Mouse (Mus musculus) cerebellum, adult 11 months (tissue): ENCODE data around the gene Ctsd.

ENCODE experiments used
- DNase-seq: peaks from one replicate; pipeline ENCODE4 v3.0.0; 2022

Gene Ctsd

GRCm38 (mm10) chr7:142328507-142328906 lies 59.3 kb downstream of the Ctsd start:
- DNase-seq: no peak

- DNase-seq: no peak
Observed at GRCm38 (mm10) chr7:142326714-142327445, 61.0 kb downstream of the Ctsd start.
